Mouse (Mus musculus): ENCODE results near the gene Bmp2. TPM values are rescaled to one million over a fixed set of nuclear protein-coding genes. Genes with fewer than 3 reads are reported as not detected.

Gene Bmp2
- polyA plus RNA-seq, 1 experiment from 2014 or later: 3.6 TPM

- no peaks in the 10 kb centered on the region for H3K27me3 ChIP-seq (ENCODE audit: control insufficient read depth, insufficient read depth, low read depth, low read length)
- no peaks in the 10 kb centered on the region for H3K9me3 ChIP-seq (ENCODE audit: control insufficient read depth, low read length)
- 0 out of 2 replicates have a peak, but pooled peaks cover 2% of the 10 kb centered on the region for H3K4me1 ChIP-seq (replicated peaks; ENCODE audit: control insufficient read depth, insufficient read depth, low read length)
- no peak overlapping the region for H3K9ac ChIP-seq (ENCODE audit: low read length)
- no peaks in the 10 kb centered on the region for H3K36me3 ChIP-seq (ENCODE audit: control insufficient read depth, insufficient read depth, low read length)
- no peak overlapping the region for H3K27ac ChIP-seq (ENCODE audit: low read length)
- H3K4me3 ChIP-seq (ENCODE audit: low read length): no peak overlapping the region
- ATAC-seq (ENCODE audit: low read depth): no peak
- H3K4me2 ChIP-seq (ENCODE audit: low read depth, low read length): no peak overlapping the region
- WGBS: 46% methylated on average over 4 of the region's 4 CpGs
Measured at GRCm38 (mm10) chr2:133525621-133526181, 26.3 kb upstream of the Bmp2 start.

GRCm38 (mm10) chr2:133529396-133529795 is 22.6 kb upstream of the Bmp2 start:
- H3K27ac ChIP-seq (ENCODE audit: low read length): no peak overlapping the region
- H3K4me1 ChIP-seq (replicated peaks; ENCODE audit: control insufficient read depth, insufficient read depth, low read length): 0 out of 2 replicates have a peak, but pooled peaks cover 2% of the 10 kb centered on the region
- no peak overlapping the region for H3K4me2 ChIP-seq (ENCODE audit: low read depth, low read length)
- no peaks in the 10 kb centered on the region for H3K27me3 ChIP-seq (ENCODE audit: control insufficient read depth, insufficient read depth, low read depth, low read length)
- H3K36me3 ChIP-seq (ENCODE audit: control insufficient read depth, insufficient read depth, low read length): no peaks in the 10 kb centered on the region
- no peak overlapping the region for H3K4me3 ChIP-seq (ENCODE audit: low read length)
- H3K9me3 ChIP-seq (ENCODE audit: control insufficient read depth, low read length): no peaks in the 10 kb centered on the region
- WGBS: 93% methylated on average over 9 of the region's 9 CpGs
- H3K9ac ChIP-seq (ENCODE audit: low read length): no peak overlapping the region
- ATAC-seq (ENCODE audit: low read depth): no peak

GRCm38 (mm10) chr2:133533073-133533472 is 18.9 kb upstream of the Bmp2 start:
- Histone ChIP-seq H3K4me2 (ENCODE audit: low read depth, low read length) (no peak overlapping the region), H3K36me3 (ENCODE audit: control insufficient read depth, insufficient read depth, low read length) (no peaks in the 10 kb centered on the region), H3K27ac (ENCODE audit: low read length) (no peak overlapping the region), H3K4me3 (ENCODE audit: low read length) (no peak overlapping the region), H3K9ac (ENCODE audit: low read length) (no peak overlapping the region), H3K9me3 (ENCODE audit: control insufficient read depth, low read length) (no peaks in the 10 kb centered on the region), H3K27me3 (ENCODE audit: control insufficient read depth, insufficient read depth, low read depth, low read length) (no peaks in the 10 kb centered on the region), H3K4me1 (replicated peaks; ENCODE audit: control insufficient read depth, insufficient read depth, low read length) (no peaks in the 10 kb centered on the region)
- ATAC-seq (ENCODE audit: low read depth): no peak
- 68% methylated on average over 3 of the region's 3 CpGs for whole genome bisulfite sequencing

GRCm38 (mm10) chr2:133535481-133535880 is 16.5 kb upstream of the Bmp2 start:
- Histone ChIP-seq H3K27ac (ENCODE audit: low read length) (no peak overlapping the region), H3K27me3 (ENCODE audit: control insufficient read depth, insufficient read depth, low read depth, low read length) (no peaks in the 10 kb centered on the region), H3K4me2 (ENCODE audit: low read depth, low read length) (no peak overlapping the region), H3K9ac (ENCODE audit: low read length) (no peak overlapping the region), H3K4me3 (ENCODE audit: low read length) (no peak overlapping the region), H3K9me3 (ENCODE audit: control insufficient read depth, low read length) (no peaks in the 10 kb centered on the region), H3K4me1 (replicated peaks; ENCODE audit: control insufficient read depth, insufficient read depth, low read length) (no peaks in the 10 kb centered on the region), H3K36me3 (ENCODE audit: control insufficient read depth, insufficient read depth, low read length) (no peaks in the 10 kb centered on the region)
- ATAC-seq (ENCODE audit: low read depth): no peak
- WGBS: 87% methylated on average over 9 of the region's 9 CpGs

- H3K9me3 ChIP-seq (ENCODE audit: control insufficient read depth, low read length): no peaks in the 10 kb centered on the region
- no peak for ATAC-seq (ENCODE audit: low read depth)
- no peak overlapping the region for H3K27ac ChIP-seq (ENCODE audit: low read length)
- no peak overlapping the region for H3K4me3 ChIP-seq (ENCODE audit: low read length)
- H3K4me2 ChIP-seq (ENCODE audit: low read depth, low read length): no peak overlapping the region
- H3K27me3 ChIP-seq (ENCODE audit: control insufficient read depth, insufficient read depth, low read depth, low read length): no peaks in the 10 kb centered on the region
- H3K36me3 ChIP-seq (ENCODE audit: control insufficient read depth, insufficient read depth, low read length): no peaks in the 10 kb centered on the region
- H3K9ac ChIP-seq (ENCODE audit: low read length): no peak overlapping the region
- H3K4me1 ChIP-seq (replicated peaks; ENCODE audit: control insufficient read depth, insufficient read depth, low read length): no peaks in the 10 kb centered on the region
- WGBS: 77% methylated on average over 7 of the region's 7 CpGs
Measured at GRCm38 (mm10) chr2:133536812-133537211, 15.1 kb upstream of the Bmp2 start.

GRCm38 (mm10) chr2:133540702-133541101 is 11.3 kb upstream of the Bmp2 start:
- WGBS: 87% methylated on average over 1 of the region's 1 CpGs
- no peak for ATAC-seq (ENCODE audit: low read depth)
- H3K4me1 ChIP-seq (replicated peaks; ENCODE audit: control insufficient read depth, insufficient read depth, low read length): no peaks in the 10 kb centered on the region
- no peaks in the 10 kb centered on the region for H3K27me3 ChIP-seq (ENCODE audit: control insufficient read depth, insufficient read depth, low read depth, low read length)
- no peaks in the 10 kb centered on the region for H3K36me3 ChIP-seq (ENCODE audit: control insufficient read depth, insufficient read depth, low read length)
- H3K4me2 ChIP-seq (ENCODE audit: low read depth, low read length): no peak overlapping the region
- no peaks in the 10 kb centered on the region for H3K9me3 ChIP-seq (ENCODE audit: control insufficient read depth, low read length)
- H3K9ac ChIP-seq (ENCODE audit: low read length): no peak overlapping the region
- H3K27ac ChIP-seq (ENCODE audit: low read length): no peak overlapping the region
- H3K4me3 ChIP-seq (ENCODE audit: low read length): no peak overlapping the region

- no peaks in the 10 kb centered on the region for H3K9me3 ChIP-seq (ENCODE audit: control insufficient read depth, low read length)
- 16% methylated on average over 4 of the region's 4 CpGs for WGBS
- ATAC-seq (ENCODE audit: low read depth): no peak
- peaks cover 33% of the 10 kb centered on the region for H3K27me3 ChIP-seq (ENCODE audit: control insufficient read depth, insufficient read depth, low read depth, low read length)
- peak overlapping the region; percentile 8; the same call in 1 of the 2 replicates for H3K4me2 ChIP-seq (ENCODE audit: low read depth, low read length)
- H3K4me3 ChIP-seq (ENCODE audit: low read length): no peak overlapping the region
- H3K36me3 ChIP-seq (ENCODE audit: control insufficient read depth, insufficient read depth, low read length): no peaks in the 10 kb centered on the region
- H3K9ac ChIP-seq (ENCODE audit: low read length): no peak overlapping the region
- peaks cover 7% of the 10 kb centered on the region for H3K4me1 ChIP-seq (replicated peaks; ENCODE audit: control insufficient read depth, insufficient read depth, low read length)
- no peak overlapping the region for H3K27ac ChIP-seq (ENCODE audit: low read length)
Measured at GRCm38 (mm10) chr2:133550238-133550682, 1.7 kb upstream of the Bmp2 start.

- H3K4me3 ChIP-seq (ENCODE audit: low read length): peak overlapping the region; percentile 65
- peaks cover 33% of the 10 kb centered on the region for H3K27me3 ChIP-seq (ENCODE audit: control insufficient read depth, insufficient read depth, low read depth, low read length)
- ATAC-seq (ENCODE audit: low read depth): peak; percentile 43
- H3K27ac ChIP-seq (ENCODE audit: low read length): no peak overlapping the region
- H3K36me3 ChIP-seq (ENCODE audit: control insufficient read depth, insufficient read depth, low read length): no peaks in the 10 kb centered on the region
- peak overlapping the region; percentile 97 for H3K4me2 ChIP-seq (ENCODE audit: low read depth, low read length)
- H3K9me3 ChIP-seq (ENCODE audit: control insufficient read depth, low read length): no peaks in the 10 kb centered on the region
- peak overlapping the region; percentile 69 for H3K9ac ChIP-seq (ENCODE audit: low read length)
- WGBS: 2% methylated on average over 36 of the region's 48 CpGs
- H3K4me1 ChIP-seq (replicated peaks; ENCODE audit: control insufficient read depth, insufficient read depth, low read length): peaks cover 7% of the 10 kb centered on the region
Measured at GRCm38 (mm10) chr2:133552842-133553465, 995 bp downstream of the Bmp2 start.

- Histone ChIP-seq H3K27ac (ENCODE audit: low read length) (no peak overlapping the region), H3K4me3 (ENCODE audit: low read length) (peak overlapping the region; percentile 65), H3K9ac (ENCODE audit: low read length) (peak overlapping the region; percentile 62), H3K4me1 (replicated peaks; ENCODE audit: control insufficient read depth, insufficient read depth, low read length) (peaks cover 7% of the 10 kb centered on the region), H3K9me3 (ENCODE audit: control insufficient read depth, low read length) (no peaks in the 10 kb centered on the region), H3K4me2 (ENCODE audit: low read depth, low read length) (peak overlapping the region; percentile 97), H3K27me3 (ENCODE audit: control insufficient read depth, insufficient read depth, low read depth, low read length) (peaks cover 33% of the 10 kb centered on the region), H3K36me3 (ENCODE audit: control insufficient read depth, insufficient read depth, low read length) (no peaks in the 10 kb centered on the region)
- WGBS: 42% methylated on average over 9 of the region's 9 CpGs
- ATAC-seq (ENCODE audit: low read depth): no peak
Measured at GRCm38 (mm10) chr2:133553911-133554285, 1.9 kb downstream of the Bmp2 start.

Measured in lung, embryonic 16.5 days (tissue).